Mouse (Mus musculus) cerebellum, adult 9-10 months (tissue): ENCODE results near the gene Ppp1r10.

Source experiments
- DNase-seq: peaks from one replicate; pipeline ENCODE4 v3.0.0; 2022

The Ppp1r10 gene

DNA sequence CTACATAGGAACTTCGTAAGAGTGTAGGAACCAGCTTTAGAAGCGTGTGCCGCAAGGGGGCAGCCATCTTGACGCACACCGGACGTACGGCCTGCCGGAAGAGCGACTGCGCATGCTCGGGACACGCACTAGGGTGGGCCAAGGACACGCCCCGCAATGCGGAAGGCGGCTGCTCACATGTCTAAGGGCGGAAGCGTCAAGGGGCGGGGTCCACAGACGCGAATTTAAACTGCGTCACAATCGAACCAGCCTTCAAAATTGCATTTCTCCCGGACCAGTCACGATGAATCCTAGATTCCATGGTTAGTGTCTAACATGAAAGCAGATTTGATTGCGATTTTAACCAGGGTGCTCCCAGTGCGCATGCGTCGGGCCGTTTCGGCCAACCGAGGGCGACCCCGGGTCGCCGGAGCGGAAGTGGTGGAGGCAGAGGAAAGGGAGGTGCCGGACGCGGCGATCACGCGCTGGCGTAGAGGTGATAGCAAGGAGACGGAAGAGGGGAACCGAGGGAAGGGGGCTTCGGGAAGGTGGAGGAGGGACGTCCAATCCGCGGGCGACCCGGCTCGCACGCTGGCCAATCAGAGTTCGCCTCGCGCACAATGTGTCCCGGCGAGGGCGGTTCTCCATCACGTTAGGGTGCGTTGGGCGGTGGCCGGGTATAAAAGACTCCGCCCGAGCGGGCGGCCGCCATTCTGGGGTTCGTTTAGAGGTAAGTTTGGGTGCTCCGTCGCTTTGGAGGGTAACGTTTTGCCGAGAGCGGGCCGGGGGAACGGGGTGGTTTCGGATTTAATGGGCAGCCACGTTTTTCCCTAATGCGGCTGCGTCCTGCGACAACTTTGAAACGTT lies at the start of gene Ppp1r10, which contains the start of gene Mrps18b:
TSS of gene Ppp1r10 (plus strand) at position 138 of the 846 bp plus-strand sequence.
TSS of gene Mrps18b (minus strand) at position 93 of the 846 bp plus-strand sequence.
- peak; percentile 99 for DNase-seq

DNA sequence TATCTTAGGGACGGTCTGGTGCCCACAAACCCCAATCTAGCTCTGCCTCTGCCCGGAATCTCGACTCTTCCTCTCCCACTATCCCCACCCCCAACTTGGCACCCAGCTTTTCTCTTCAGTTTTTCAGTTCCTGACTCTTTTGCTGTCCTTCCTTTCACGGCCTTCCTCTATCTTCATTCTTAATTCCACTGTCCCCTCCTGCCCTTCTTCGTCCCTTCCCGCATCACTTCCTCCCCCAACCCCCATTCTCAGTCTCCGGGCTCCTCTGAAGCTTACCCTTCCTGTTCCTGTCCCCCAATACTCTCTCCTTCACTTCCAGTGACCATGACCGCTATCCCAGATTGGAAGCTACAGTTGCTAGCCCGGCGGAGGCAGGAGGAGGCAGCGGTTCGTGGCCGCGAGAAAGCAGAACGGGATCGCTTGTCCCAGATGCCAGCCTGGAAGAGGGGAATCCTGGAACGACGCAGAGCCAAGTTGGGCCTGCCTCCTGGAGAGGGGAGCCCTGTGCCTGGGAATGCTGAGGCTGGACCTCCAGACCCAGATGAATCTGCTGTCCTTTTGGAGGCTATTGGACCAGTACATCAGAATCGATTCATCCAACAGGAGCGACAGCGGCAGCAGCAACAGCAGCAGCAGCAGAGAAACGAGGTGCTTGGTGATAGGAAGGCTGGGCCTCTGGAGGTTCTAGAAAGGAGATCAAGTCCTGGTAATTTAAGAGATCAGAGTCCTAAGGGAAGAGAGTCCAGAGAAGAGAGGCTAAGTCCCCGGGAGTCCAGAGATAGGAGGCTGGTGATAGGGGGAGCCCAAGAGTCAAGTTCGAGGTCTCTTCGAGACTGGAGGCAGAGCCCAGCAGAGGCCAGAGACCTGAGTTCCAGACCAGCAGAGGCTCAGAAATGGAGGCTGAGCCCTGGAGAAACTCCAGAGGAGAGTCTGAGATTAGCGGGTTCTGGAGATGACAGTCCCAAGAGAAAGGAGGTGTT lies 49.0 kb upstream of the Ppp1r10 start:
- DNase-seq: no peak

DNA sequence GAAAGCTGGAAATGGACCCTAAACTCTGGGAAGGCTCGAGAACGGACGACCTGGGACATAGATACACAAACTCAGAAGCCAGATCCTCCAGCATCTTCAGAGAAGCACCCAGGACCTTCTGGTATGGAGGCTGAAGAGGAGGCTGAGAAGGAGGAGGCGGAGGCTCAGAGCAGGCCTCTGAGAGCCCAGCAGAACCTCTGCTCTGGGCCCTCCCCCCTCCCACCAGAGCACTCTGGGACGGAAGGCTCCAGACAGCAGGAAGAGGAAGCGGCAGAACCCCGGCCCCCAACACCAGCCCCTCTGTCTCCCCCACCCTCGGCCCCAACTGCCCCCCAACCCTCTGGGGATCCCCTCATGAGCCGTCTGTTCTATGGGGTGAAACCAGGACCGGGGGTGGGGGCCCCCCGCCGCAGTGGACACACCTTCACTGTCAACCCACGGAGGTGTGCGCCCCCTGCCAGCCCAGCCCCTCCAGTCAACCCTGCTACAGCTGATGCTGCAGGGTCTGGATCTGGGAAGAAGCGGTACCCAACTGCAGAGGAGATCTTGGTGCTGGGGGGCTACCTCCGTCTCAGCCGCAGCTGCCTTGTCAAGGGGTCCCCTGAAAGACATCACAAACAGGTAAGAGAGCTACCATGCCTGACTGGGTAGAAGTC lies 47.9 kb upstream of the Ppp1r10 start:
- DNase-seq: no peak

DNA sequence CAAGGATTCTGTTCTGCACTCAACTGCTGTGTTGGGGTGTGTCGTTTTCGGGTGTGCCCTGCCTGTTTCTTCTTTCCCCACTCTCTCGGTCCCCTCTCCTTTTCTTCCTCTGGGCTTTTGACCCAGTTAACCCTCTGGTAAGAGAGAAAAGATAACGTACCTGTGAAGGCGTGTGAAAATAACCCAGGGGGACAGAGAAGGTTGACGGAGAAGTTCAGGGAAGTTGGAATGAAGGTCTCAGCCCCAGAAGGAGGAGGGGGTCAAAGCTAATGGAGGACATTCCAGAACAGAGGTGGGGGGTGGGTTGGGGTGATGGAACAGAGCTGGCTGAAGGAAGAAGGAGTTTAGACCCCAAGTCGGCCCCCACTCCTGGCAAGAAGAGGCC lies 47.3 kb upstream of the Ppp1r10 start:
- no peak for DNase-seq

DNA sequence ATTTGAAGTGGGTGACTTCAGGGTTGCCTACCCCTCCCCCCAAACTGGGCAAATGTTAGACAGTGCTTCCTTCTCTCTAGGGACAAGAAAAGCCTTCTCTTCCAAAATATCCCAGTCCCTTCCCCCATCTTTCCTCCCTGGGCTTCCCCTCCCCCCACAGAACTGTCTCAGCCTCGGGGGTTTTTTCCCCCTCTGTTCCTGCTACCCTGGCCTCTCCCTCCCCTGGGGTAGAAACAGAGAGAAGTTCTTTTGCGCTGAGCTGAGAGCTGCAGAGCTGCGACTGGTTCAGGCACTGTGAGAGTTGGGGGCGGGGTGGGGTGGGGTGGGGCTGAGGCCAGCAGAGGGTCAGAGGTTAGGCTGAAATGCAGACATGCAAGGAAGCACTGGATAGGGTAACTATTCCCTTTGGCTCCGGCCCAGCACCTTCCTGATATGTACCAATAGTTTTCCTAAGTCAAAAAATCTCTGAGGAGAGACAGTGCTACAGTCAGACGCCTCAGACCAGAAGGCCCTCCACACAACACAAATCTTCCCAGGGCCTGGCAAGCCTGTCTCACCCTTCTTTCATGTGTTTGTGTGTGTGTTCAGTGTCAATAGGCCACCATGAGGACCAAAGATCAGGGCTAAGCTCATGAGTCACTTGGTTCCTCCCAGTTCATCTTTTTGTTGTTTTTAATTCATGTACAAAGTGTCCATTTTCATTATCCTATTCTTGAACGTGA lies 46.7 kb upstream of the Ppp1r10 start:
- DNase-seq: no peak

DNA sequence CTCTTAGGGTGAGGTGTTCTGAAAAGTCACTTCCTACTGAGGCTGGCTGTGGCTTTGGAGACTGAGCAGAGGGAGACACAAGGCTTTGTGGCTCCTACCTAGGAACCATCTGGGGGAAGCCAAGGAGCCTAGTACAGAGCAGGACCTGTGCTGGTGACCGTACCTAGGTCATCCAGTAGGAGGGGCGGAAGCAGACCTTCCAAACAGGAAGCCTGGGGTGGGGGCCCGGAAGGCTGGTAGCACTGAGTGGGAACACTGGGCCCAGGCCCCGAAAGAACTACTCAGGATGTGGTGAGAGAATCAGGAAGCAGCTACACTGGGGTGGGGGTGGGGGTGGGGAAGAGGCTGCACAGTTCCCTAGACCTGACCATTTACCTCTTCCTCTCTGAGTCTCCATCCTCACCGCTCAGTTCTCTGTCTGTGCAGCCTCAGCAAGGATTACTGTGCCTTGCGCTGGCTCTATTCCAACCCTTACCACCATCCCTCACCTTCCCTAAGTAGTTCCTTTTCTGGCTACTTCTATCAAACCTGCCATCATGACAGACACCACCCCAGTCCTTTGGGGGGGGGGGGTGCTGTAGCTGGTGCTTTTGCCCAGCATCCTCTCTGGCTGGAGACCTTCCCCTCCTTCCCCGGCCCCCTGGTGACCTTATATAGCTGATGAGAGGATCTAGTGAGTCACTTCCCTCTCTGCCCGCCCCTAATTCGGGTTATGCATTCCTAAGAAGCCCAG lies 45.9 kb upstream of the Ppp1r10 start:
- no peak for DNase-seq

DNA sequence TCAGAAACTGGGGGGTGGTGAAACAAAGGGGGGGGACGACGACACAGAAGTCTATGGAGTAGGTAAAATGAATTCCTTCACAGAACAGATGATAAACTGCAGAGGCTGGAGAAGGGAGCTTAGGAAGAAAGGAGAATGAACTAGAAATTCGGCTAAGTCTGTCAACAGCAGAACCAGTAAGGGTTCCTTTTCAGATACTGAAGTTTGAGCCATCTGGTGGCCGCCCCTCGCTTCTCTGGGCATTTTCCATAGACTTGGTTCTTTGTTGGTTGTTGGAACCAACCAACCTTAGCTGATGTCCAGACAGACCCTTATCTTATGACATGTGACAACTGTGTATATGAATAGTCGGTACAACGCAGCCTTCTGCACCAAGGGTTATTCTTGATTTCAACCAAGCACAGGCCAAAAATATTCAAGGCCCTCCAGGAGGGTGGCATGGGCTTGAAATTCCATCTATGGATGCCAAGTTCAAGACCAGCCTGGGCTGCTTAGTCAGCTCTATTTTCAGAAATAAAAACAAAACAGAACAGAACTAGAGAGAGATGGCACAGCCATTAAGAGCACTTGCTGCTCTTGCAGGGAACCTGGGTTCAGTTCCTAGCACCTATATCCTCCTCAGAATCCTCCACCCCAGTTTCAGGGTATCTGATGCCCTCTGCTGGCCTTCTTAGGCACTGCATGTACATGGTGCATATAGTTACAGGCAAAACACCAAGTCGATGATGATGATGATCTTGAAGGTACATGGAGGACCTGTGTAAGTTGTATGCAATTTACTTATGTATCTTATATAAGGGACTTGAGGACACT lies 45.1 kb upstream of the Ppp1r10 start:
- DNase-seq: no peak

DNA sequence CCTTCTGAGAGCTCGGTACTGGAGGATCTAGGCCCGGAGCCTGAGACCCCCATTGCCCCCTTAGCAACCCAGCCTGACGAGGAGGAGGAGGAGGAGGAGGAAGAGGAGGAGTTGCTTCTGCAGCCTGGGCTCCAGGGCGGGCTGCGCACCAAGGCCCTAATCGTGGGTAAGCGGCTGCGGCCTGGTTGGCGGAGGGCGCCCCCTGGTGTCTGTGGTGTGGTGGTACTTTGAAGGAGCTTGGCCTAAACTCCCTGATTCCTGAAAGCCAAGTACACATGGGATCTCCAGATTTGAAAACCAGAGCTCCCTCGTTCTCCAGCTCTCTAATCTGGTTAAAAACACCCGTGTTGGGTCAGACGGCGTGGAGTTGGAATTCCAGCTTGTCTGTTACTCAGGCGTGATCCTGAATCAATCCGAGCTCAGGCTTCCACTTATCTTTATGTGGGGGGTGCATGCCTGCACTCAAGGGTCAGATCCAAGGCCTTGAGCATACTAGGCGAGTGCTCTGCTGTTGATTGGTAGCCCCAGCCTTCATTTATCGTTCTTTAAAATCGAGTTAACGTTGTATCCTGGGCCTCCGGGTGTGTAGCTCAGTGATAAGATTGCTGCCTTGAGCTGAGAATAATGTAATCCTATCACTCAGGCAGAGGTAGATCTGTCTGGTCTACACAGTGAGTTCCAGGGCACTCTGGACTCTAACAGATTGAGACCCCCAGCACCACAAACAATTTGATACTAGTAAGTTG lies 42.3 kb upstream of the Ppp1r10 start:
- DNase-seq: peak; percentile 89

DNA sequence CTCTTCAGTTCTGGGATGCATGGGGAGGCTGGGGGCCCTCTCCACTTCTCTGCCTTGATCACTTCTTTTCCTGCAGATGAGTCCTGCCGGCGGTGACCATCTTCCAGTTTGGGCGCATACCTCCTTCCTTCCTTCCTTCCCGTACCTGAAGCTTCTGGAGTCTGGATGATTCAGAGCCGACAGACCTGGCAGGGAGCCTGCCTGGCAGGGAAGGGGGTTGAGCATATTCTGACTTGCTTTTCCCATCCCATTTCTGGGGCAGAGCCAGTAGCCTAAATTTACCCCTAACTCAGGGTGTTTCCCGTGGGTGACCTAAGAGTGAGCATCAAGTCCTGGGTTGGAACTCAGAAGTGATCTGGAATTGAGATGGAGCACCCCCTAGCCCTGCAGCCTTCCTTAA lies 41.5 kb upstream of the Ppp1r10 start:
- no peak for DNase-seq

DNA sequence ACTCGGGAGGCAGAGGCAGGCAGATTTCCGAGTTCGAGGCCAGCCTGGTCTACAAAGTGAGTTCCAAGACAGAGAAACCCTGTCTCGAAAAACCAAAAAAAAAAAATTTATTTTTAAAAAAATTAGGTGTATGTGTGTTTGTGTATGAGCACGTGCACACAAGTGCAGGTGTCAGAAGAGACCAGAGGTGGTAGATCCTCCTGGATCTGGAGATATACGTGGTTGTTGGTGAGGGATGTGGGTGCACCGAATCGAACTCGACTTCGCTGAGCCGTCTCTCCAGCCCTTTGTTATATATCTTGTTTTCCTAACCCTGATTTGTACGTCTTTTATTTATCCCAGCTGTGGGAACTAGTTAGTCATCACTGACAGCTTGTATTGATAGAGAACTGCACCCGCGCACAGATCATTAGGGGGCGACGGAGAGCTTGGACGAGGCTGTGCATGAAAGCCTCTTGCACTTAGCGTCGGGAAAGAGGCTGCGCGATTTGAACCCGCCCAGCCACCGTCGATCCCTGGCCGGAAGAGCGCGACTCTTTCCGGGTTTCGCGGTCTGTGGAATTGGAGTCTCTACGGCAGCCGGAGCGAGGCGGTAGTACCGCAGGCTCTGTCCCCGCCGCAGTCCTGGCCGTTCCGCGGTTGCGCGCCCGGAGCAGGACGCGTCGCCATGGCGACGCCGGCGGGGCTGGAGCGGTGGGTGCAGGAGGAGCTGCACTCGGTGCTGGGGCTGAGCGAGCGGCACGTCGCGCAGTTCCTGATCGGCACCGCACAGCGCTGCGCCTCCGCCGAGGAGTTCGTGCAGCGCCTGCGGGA lies 36.8 kb upstream of the Ppp1r10 start, which contains the start of gene Dhx16:
TSS of gene Dhx16 (plus strand) at position 575 of the 813 bp plus-strand sequence.
- DNase-seq: peak; percentile 95

DNA sequence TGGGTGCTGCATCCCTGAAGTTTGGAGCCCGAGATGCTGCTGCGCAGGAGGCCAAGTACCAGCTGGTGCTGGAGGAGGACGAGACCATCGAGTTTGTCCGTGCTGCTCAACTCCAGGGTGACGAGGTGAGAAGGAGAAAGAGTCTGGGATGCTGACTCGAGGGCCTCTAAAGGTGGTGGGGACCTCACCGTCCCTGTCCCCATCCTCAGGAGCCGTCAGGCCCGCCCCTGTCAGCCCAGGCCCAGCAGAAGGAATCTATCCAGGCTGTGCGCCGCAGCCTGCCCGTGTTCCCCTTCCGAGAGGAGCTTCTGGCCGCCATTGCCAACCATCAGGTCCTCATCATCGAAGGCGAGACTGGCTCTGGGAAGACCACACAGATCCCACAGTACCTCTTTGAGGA lies 33.3 kb upstream of the Ppp1r10 start:
- no peak for DNase-seq

DNA sequence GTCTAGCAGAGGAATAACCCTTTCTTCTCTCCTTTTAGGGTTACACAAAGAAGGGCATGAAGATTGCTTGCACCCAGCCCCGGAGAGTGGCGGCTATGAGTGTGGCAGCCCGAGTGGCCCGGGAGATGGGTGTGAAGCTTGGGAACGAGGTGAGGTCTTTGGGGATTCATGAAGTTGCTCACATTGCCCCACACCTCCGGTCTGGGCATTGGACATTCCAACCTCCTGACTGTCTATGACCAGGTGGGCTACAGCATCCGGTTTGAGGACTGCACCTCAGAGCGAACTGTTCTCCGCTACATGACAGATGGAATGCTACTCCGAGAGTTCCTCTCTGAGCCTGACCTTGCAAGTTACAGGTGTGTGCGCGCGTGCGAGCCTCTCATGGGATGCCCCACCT lies 32.5 kb upstream of the Ppp1r10 start:
- DNase-seq: no peak

DNA sequence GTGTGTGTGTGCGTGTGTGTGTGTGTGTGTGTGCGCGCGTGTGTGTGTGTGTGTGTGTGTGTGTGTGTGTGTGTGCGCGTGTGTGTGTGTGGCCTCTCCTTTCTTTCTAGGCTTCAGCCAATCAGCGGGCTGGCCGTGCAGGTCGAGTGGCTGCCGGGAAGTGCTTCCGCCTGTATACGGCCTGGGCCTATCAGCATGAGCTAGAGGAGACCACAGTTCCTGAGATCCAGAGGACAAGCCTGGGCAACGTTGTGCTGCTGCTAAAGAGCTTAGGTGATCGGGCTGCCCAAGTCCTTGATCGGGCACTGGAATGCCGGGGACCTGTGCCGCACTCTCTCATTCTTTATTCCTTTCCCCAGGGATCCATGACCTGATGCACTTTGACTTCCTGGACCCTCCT lies 28.5 kb upstream of the Ppp1r10 start:
- DNase-seq: no peak

DNA sequence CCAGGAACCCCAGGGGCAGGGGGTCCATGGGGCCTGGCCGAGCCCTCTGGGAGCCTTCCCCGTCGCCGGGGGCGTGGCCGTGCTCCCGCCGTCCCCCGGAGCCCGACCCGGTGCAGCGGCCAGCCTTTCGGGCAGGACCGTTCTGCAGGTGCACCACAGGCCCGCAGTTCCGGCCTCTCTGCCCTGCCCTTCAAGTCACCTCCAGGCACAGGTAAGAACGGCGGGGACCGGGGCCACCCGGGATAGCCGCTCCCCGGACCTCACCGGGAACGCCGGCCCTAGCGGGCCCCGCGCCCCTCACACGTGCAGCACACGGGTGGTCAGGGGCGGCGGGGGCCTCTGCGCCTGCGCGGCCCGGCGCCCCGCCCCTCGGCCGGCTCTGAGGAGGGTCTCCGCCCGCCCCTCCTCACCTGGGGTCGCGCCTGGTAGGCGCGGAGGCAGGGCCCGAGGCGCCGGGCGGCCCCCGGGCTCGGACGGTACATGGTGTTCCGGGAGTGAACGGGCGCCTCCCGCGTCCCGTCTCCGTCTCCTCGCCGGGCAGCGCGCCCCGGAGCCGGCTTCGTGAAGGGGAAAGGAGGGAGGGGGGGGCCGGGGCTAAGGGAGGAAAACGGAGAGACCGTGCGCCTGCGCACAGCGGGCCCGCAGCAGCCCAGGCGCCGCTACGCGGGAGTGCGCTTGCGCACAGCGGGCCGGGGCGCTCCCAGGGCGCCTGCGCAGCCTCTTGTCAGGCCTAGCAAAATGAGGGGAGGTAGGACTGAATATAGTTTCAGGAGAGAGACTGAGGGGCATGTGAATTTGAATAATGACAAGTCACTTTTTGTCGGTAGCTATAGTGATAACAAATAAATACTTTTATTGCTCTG lies 19.2 kb upstream of the Ppp1r10 start, which contains the start of gene 2310061I04Rik:
TSS of gene 2310061I04Rik (minus strand) at position 651 of the 863 bp plus-strand sequence.
- peak; percentile 92 for DNase-seq

DNA sequence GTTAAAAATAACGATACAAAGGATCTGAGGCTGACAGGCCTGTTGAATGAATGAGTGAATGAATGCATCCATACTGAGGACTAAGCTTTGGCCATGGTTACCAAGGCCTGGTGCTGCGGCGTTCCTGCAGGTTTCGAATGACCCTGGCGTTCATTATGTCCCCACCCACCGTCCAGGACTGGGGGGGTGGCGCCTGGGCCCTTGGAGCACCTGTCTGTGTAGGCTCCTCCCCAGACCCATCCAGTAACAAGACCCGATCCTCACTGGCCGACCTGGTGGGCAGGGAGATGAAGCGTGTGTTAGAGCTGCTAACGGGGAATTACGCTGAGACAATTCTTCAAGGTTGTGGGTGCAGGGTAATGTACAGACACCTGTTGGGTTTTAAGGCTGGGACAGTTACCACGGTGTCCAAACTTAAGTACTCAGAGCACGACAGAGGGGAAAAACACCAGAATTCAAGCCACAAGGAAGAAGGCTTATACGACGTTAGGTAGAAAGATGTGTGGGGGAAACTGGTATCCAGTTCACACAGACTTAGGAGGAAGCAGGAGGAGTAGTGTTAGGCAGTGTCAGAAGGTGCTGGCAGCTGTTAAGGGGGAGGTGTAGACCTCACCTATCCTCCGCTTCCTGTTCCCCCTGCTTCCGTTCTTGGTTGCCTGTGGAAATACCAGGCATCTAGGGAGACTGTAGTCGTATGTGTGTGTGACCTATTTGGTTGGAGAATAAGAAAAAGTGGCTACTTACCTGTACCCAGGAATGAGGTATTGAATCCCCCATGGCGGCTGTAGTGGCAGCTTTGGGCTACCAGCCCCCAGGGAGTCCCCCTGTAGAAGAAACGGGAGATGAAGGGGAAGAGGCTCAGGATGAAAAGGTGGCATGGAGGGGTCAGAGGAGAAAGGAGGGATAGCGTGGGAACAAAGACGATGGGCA lies 18.3 kb upstream of the Ppp1r10 start:
- DNase-seq: no peak

DNA sequence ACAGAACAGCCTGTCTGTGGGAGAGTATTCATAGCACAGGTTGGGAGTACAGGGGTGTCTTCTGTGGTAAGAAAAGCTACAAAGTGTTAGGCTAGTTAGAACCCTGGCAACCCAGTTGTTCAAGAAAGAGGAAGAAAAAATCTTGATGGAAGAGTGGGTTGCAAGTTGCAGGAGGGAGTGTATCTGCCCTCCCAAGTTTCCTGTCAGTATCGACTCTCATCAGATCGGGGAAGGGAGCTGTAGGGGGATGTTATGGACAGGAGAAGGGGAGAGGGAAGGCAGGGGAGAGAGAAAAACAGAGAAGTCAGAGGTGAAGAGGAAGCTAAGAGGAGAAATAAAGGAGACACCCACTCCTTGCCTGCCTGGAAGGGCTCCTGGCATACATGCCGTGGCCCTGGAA lies 15.6 kb upstream of the Ppp1r10 start:
- no peak for DNase-seq
